Mouse (Mus musculus): ENCODE results near the gene Prune1. TPM values are rescaled to one million over a fixed set of nuclear protein-coding genes. Genes with fewer than 3 reads are reported as not detected.
A peak's percentile ranks its signal among the peaks of the same experiment; 100 is the strongest.

Prune1 gene
- polyA plus RNA-seq, 1 experiment from 2014 or later, result 29.8 TPM

GRCm38 (mm10) chr3:95247660-95248336 lies 34.1 kb downstream of the Prune1 start:
- H3K4me1 ChIP-seq (ENCODE audit: control insufficient read depth in 2 of 2, insufficient read depth in 2 of 2, low read length in 2 of 2), result no peaks in the 10 kb centered on the region
- H3K27ac ChIP-seq (replicated peaks in 1 of 2; ENCODE audit: control insufficient read depth in 1 of 2, insufficient read depth in 1 of 2, low read depth in 2 of 2, low read length in 2 of 2), result no peak overlapping the region
- no peaks in the 10 kb centered on the region for H3K9me3 ChIP-seq (ENCODE audit: control insufficient read depth, low read length)
- H3K36me3 ChIP-seq (ENCODE audit: control insufficient read depth, insufficient read depth, low read length), result peaks cover 14% of the 10 kb centered on the region
- WGBS, result 74% methylated on average over 1 of the region's 1 CpGs
- no peak overlapping the region for H3K4me3 ChIP-seq (ENCODE audit: control insufficient read depth in 1 of 2, insufficient read depth in 1 of 2, low read depth in 1 of 2, low read length in 2 of 2)
- no peak overlapping the region for H3K4me2 ChIP-seq (ENCODE audit: low read length)
- no peaks in the 10 kb centered on the region for H3K27me3 ChIP-seq (ENCODE audit: control insufficient read depth, insufficient read depth, low read length)
- ATAC-seq (ENCODE audit: insufficient number of reproducible peaks, insufficient read depth, low FRiP score, low read depth), result no peak
- no peak overlapping the region for H3K9ac ChIP-seq (ENCODE audit: low read length)

- no peak overlapping the region for H3K9ac ChIP-seq (ENCODE audit: low read length)
- H3K4me3 ChIP-seq (ENCODE audit: control insufficient read depth in 1 of 2, insufficient read depth in 1 of 2, low read depth in 1 of 2, low read length in 2 of 2), result no peak overlapping the region
- no peak overlapping the region for H3K4me2 ChIP-seq (ENCODE audit: low read length)
- H3K9me3 ChIP-seq (ENCODE audit: control insufficient read depth, low read length), result no peaks in the 10 kb centered on the region
- no peaks in the 10 kb centered on the region; a peak in 1 of 4 replicates for H3K4me1 ChIP-seq (ENCODE audit: control insufficient read depth in 2 of 2, insufficient read depth in 2 of 2, low read length in 2 of 2)
- H3K36me3 ChIP-seq (ENCODE audit: control insufficient read depth, insufficient read depth, low read length), result peaks cover 5% of the 10 kb centered on the region; the same call in 1 of the 2 replicates
- H3K27me3 ChIP-seq (ENCODE audit: control insufficient read depth, insufficient read depth, low read length), result no peaks in the 10 kb centered on the region
- H3K27ac ChIP-seq (replicated peaks in 1 of 2; ENCODE audit: control insufficient read depth in 1 of 2, insufficient read depth in 1 of 2, low read depth in 2 of 2, low read length in 2 of 2), result no peak overlapping the region
- WGBS, result 74% methylated on average over 5 of the region's 5 CpGs
- ATAC-seq (ENCODE audit: insufficient number of reproducible peaks, insufficient read depth, low FRiP score, low read depth), result no peak
These were observed 35.2 kb downstream of the Prune1 start for GRCm38 (mm10) chr3:95246465-95247231.

GRCm38 (mm10) chr3:95243086-95243485 lies 38.8 kb downstream of the Prune1 start:
- Histone ChIP-seq H3K4me2 (ENCODE audit: low read length) (no peak overlapping the region), H3K36me3 (ENCODE audit: control insufficient read depth, insufficient read depth, low read length) (peaks cover 4% of the 10 kb centered on the region; the same call in 1 of the 2 replicates), H3K4me3 (ENCODE audit: control insufficient read depth in 1 of 2, insufficient read depth in 1 of 2, low read depth in 1 of 2, low read length in 2 of 2) (no peak overlapping the region), H3K27me3 (ENCODE audit: control insufficient read depth, insufficient read depth, low read length) (no peaks in the 10 kb centered on the region), H3K4me1 (ENCODE audit: control insufficient read depth in 2 of 2, insufficient read depth in 2 of 2, low read length in 2 of 2) (peaks cover 0 to 6% of the 10 kb centered on the region in 2 experiments; a peak in 1 of 4 replicates), H3K9ac (ENCODE audit: low read length) (no peak overlapping the region), H3K27ac (replicated peaks in 1 of 2; ENCODE audit: control insufficient read depth in 1 of 2, insufficient read depth in 1 of 2, low read depth in 2 of 2, low read length in 2 of 2) (no peak overlapping the region), H3K9me3 (ENCODE audit: control insufficient read depth, low read length) (no peaks in the 10 kb centered on the region)
- WGBS, result 75% methylated on average over 2 of the region's 2 CpGs
- no peak for ATAC-seq (ENCODE audit: insufficient number of reproducible peaks, insufficient read depth, low FRiP score, low read depth)

GRCm38 (mm10) chr3:95241498-95241897 lies 40.4 kb downstream of the Prune1 start, which contains the start of gene Gm128:
TSS of gene Gm128 (minus strand) at chr3:95241598.
- Histone ChIP-seq H3K36me3 (ENCODE audit: control insufficient read depth, insufficient read depth, low read length) (peaks cover 19% of the 10 kb centered on the region), H3K27ac (replicated peaks in 1 of 2; ENCODE audit: control insufficient read depth in 1 of 2, insufficient read depth in 1 of 2, low read depth in 2 of 2, low read length in 2 of 2) (no peak within 1 kb of the TSS), H3K4me1 (ENCODE audit: control insufficient read depth in 2 of 2, insufficient read depth in 2 of 2, low read length in 2 of 2) (peaks cover 6 to 9% of the 10 kb centered on the region in 2 experiments; a peak in 2 of 4 replicates), H3K27me3 (ENCODE audit: control insufficient read depth, insufficient read depth, low read length) (no peaks in the 10 kb centered on the region), H3K4me2 (ENCODE audit: low read length) (peak within 1 kb of the TSS; percentile 34), H3K9me3 (ENCODE audit: control insufficient read depth, low read length) (no peaks in the 10 kb centered on the region), H3K9ac (ENCODE audit: low read length) (peak within 1 kb of the TSS; percentile 52; the same call in 1 of the 2 replicates), H3K4me3 (ENCODE audit: control insufficient read depth in 1 of 2, insufficient read depth in 1 of 2, low read depth in 1 of 2, low read length in 2 of 2) (peak within 1 kb of the TSS in 1 of 2 experiments; percentile 2; a peak in 1 of 4 replicates)
- WGBS, result 77% methylated on average over 7 of the region's 7 CpGs
- ATAC-seq (ENCODE audit: insufficient number of reproducible peaks, insufficient read depth, low FRiP score, low read depth), result no peak

GRCm38 (mm10) chr3:95240900-95241299 lies 41.0 kb downstream of the Prune1 start:
- H3K27ac ChIP-seq (replicated peaks in 1 of 2; ENCODE audit: control insufficient read depth in 1 of 2, insufficient read depth in 1 of 2, low read depth in 2 of 2, low read length in 2 of 2), result no peak overlapping the region
- H3K27me3 ChIP-seq (ENCODE audit: control insufficient read depth, insufficient read depth, low read length), result no peaks in the 10 kb centered on the region
- H3K9ac ChIP-seq (ENCODE audit: low read length), result peak overlapping the region; percentile 52; the same call in 1 of the 2 replicates
- H3K9me3 ChIP-seq (ENCODE audit: control insufficient read depth, low read length), result no peaks in the 10 kb centered on the region
- WGBS, result 22% methylated on average over 17 of the region's 17 CpGs
- peaks cover 25% of the 10 kb centered on the region for H3K36me3 ChIP-seq (ENCODE audit: control insufficient read depth, insufficient read depth, low read length)
- H3K4me1 ChIP-seq (ENCODE audit: control insufficient read depth in 2 of 2, insufficient read depth in 2 of 2, low read length in 2 of 2), result peaks cover 6 to 9% of the 10 kb centered on the region in 2 experiments; a peak in 2 of 4 replicates
- H3K4me2 ChIP-seq (ENCODE audit: low read length), result peak overlapping the region; percentile 34
- ATAC-seq (ENCODE audit: insufficient number of reproducible peaks, insufficient read depth, low FRiP score, low read depth), result no peak
- peak overlapping the region in 1 of 2 experiments; percentile 2; a peak in 1 of 4 replicates for H3K4me3 ChIP-seq (ENCODE audit: control insufficient read depth in 1 of 2, insufficient read depth in 1 of 2, low read depth in 1 of 2, low read length in 2 of 2)

- H3K4me3 ChIP-seq (ENCODE audit: control insufficient read depth in 1 of 2, insufficient read depth in 1 of 2, low read depth in 1 of 2, low read length in 2 of 2), result no peak overlapping the region
- H3K27ac ChIP-seq (replicated peaks in 1 of 2; ENCODE audit: control insufficient read depth in 1 of 2, insufficient read depth in 1 of 2, low read depth in 2 of 2, low read length in 2 of 2), result no peak overlapping the region
- H3K4me2 ChIP-seq (ENCODE audit: low read length), result no peak overlapping the region
- H3K9ac ChIP-seq (ENCODE audit: low read length), result no peak overlapping the region
- peaks cover 6 to 9% of the 10 kb centered on the region in 2 experiments; a peak in 2 of 4 replicates for H3K4me1 ChIP-seq (ENCODE audit: control insufficient read depth in 2 of 2, insufficient read depth in 2 of 2, low read length in 2 of 2)
- H3K9me3 ChIP-seq (ENCODE audit: control insufficient read depth, low read length), result no peaks in the 10 kb centered on the region
- H3K36me3 ChIP-seq (ENCODE audit: control insufficient read depth, insufficient read depth, low read length), result peaks cover 34% of the 10 kb centered on the region
- no peaks in the 10 kb centered on the region for H3K27me3 ChIP-seq (ENCODE audit: control insufficient read depth, insufficient read depth, low read length)
- no peak for ATAC-seq (ENCODE audit: insufficient number of reproducible peaks, insufficient read depth, low FRiP score, low read depth)
- WGBS, result 83% methylated on average over 12 of the region's 12 CpGs
These were observed 41.9 kb downstream of the Prune1 start for GRCm38 (mm10) chr3:95239971-95240370.

- no peak overlapping the region for H3K4me3 ChIP-seq (ENCODE audit: control insufficient read depth in 1 of 2, insufficient read depth in 1 of 2, low read depth in 1 of 2, low read length in 2 of 2)
- H3K4me1 ChIP-seq (ENCODE audit: control insufficient read depth in 2 of 2, insufficient read depth in 2 of 2, low read length in 2 of 2), result peaks cover 6 to 9% of the 10 kb centered on the region in 2 experiments; a peak in 2 of 4 replicates
- peaks cover 44% of the 10 kb centered on the region for H3K36me3 ChIP-seq (ENCODE audit: control insufficient read depth, insufficient read depth, low read length)
- H3K9me3 ChIP-seq (ENCODE audit: control insufficient read depth, low read length), result no peaks in the 10 kb centered on the region
- ATAC-seq (ENCODE audit: insufficient number of reproducible peaks, insufficient read depth, low FRiP score, low read depth), result no peak
- no peak overlapping the region for H3K4me2 ChIP-seq (ENCODE audit: low read length)
- H3K27ac ChIP-seq (replicated peaks in 1 of 2; ENCODE audit: control insufficient read depth in 1 of 2, insufficient read depth in 1 of 2, low read depth in 2 of 2, low read length in 2 of 2), result no peak overlapping the region
- H3K9ac ChIP-seq (ENCODE audit: low read length), result no peak overlapping the region
- WGBS, result 85% methylated on average over 6 of the region's 6 CpGs
- no peaks in the 10 kb centered on the region for H3K27me3 ChIP-seq (ENCODE audit: control insufficient read depth, insufficient read depth, low read length)
These were observed 42.9 kb downstream of the Prune1 start for GRCm38 (mm10) chr3:95239022-95239421.
